Mouse (Mus musculus) inflammation-experienced regulatory T-cells, adult 16 weeks (primary cell): ENCODE data around the gene Ino80b. TPM values are rescaled to one million over a fixed set of nuclear protein-coding genes. Genes with fewer than 3 reads are reported as not detected.

Experiments
- polyA plus RNA-seq: library from polyadenylated mRNA; unstranded; fragments of 100-300 nt; shearing (Covaris generic); gene quantifications from one replicate; pipeline ENCODE4 v1.2.1, GENCODE M21; 2017

Gene Ino80b
- polyA plus RNA-seq = 9.8 TPM

DNA sequence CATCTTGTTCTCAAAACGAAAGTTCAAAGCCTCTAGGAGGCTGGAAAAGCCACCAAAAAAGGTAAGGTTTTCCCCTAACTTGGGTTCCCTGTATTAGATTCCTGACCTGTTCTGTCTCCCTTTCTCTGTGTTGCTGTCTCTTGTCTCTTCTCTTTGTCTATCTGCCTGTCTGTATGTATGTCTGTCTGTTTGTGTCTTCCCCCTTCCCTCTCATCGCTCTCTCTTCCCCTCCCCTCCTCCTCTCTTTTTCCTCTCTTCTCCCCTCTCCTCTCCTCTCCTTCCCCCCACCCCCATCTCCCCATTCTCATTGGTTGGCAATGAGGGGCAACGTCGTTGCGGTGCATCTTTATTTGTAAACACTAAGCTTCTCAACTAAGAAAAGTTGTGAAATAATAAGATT lies at the start of gene Ino80b:
Gene Ino80b (minus strand): TSS at position 101 of the 400 bp plus-strand sequence.

DNA sequence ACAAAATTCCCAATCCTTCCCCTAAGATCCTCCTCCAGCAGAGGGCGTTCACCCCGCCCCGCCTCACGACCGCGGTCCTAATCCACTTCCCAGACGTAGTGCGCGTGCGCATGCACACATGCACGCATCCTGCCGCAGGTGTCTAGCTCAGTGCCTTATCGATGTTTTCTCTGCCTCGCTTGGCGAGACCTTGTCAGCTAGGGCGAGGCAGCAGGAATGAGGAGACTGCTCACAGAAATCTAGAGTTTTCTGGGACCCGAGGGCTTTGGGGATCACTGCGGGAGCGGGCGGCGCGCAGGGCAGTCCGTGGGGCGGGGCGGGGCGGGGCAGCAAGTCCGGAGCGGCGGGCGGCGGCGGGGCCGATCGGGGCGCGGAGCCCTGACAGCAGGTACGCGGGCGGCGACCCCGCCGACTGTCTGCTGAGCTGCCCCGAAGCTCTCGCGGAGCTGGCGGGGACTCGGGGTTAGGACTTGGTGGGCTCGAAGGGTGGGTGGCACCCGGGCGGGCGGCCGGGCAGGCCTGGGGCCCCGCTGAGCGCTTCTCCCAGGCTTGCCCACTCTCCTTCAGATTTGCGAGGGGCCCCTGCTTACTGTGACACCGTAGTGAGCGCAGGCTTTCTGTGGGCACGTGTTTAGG lies 40.5 kb upstream of the Ino80b start, which contains the start of gene Dctn1:
Gene Dctn1 (plus strand): TSS at position 314 of the 636 bp plus-strand sequence.

DNA sequence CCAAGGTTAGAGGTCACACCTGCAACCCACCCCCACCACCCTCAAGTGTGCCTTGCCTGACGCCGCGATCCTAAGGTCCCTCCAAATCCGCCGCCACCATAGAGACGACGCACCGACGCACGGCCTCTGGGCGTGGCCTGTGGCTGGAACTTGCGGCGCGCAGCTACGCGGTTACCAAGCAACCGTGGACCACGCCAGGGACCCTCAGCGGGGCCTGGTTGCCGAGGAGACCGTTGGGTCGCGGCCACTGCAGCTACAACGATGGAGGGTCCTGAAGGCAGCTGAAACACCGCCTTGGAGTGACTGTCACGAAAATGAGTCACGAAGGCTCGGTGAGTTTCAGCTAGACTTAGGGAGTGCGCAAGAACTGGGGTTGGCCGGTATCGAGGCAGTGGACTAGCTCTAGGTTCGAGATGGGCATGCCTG lies 31.0 kb upstream of the Ino80b start, which contains the start of the genes Wdr54 and 1700003E16Rik:
Gene Wdr54 (minus strand): TSS at position 139 of the 426 bp plus-strand sequence.
Gene 1700003E16Rik (plus strand): TSS at position 146 of the 426 bp plus-strand sequence.

DNA sequence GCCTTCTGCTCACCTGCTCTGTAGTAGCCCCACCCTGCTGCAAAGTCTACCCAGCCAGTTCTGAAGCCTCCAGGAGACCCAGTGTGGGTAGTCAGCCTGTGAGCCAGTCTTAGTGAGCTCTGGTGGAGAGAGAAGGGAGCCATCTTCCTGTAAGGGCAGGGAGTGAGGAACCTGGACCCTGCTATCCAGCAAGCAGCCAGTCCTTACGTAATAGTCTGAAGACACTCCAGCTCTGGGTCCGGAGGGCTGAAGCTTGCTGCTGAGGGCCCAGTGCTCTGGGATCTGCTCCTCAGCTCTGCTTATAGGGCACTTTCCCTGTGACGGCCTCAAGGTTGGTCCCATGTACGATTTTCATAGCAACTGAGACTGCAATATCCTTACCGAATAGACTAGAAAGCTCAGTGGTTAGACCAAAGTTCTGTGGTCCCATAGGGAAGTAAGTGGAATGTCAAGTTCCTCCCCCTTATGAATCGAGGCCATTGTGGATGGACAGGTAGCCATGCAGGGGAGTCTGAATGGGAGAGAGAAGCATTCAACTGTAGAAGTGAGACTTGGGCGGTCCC lies 9.8 kb upstream of the Ino80b start, which contains the start of gene Rtkn:
Gene Rtkn (plus strand): TSS at position 513 of the 563 bp plus-strand sequence.

DNA sequence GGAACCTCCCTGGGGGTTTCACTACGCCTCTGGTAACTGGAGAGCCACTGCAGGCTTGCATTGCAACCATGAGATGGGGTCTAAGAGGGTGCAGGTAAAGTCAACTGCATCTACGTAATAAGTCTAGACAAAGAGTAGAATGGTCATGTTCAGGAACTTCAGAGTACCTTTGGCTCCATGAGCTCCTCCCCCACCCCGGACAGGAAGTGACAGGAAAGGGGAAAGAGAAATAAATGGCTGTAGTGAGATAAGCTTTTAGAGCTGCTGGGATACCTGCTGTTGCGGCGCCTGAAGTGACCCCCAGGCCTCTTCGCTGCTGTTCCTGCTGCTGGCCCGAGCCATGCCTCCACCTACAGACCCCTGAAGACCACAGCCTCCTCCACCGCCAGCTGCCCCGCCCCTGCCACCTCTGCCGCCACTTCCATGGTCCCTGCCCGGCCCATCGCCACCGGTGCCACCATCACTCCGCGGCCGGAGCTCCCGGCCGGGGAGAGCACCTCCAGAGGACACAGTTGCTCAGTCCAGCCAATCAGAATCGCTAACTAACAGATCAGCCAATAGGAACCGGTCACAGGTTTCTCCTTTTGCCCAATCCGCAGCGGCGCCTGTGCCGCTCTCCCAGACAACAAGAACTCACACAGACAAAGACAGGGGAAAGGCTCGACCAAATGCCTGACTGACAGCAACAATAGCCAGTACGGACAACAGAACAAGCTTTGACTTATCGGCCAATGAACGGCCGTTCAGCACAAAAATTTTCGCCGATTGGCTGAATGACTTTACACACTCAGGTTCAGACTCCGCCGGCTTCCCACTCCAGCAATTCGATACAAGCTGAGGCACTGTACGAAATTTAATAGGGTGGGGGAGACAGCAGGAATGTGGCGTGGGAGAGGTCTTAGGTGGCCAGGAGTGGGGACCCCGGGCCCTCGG lies 4.0 kb downstream of the Ino80b start, which contains the start of gene Wbp1:
Gene Wbp1 (minus strand): TSS at position 630 of the 933 bp plus-strand sequence.

DNA sequence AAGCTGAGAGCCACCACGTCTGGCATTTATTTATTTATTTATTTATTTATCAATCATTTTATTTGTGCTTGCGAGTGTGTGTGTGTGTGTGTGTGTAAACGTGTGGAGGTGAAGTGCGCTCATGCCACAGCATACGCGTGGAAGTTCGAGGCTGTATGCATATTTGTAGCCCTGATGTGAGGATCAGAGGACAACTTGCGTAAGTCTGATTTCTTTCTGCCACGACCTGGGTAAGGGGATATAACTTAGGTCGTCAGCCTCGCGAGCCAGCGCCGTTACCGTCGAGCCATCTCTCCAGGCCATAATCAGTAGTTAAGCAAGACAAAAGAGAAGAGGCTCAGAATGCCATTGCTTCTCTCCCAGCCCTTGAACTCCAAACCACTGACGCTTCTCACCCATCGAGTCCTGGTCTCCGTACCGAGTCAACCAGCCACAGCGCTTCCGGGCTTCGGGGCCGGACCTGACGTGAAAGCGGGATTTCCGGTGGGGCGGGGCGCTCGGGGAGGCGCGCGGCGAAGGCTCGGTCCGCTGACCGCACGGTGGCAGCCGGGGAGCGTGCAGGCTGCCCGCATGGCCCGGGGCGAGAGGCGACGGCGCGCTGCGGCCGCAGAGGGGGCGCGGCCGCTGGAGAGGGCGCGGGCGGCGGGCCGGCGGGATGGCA lies 10.1 kb downstream of the Ino80b start, which contains the start of gene Mogs:
Gene Mogs (plus strand): TSS at position 486 of the 661 bp plus-strand sequence.

DNA sequence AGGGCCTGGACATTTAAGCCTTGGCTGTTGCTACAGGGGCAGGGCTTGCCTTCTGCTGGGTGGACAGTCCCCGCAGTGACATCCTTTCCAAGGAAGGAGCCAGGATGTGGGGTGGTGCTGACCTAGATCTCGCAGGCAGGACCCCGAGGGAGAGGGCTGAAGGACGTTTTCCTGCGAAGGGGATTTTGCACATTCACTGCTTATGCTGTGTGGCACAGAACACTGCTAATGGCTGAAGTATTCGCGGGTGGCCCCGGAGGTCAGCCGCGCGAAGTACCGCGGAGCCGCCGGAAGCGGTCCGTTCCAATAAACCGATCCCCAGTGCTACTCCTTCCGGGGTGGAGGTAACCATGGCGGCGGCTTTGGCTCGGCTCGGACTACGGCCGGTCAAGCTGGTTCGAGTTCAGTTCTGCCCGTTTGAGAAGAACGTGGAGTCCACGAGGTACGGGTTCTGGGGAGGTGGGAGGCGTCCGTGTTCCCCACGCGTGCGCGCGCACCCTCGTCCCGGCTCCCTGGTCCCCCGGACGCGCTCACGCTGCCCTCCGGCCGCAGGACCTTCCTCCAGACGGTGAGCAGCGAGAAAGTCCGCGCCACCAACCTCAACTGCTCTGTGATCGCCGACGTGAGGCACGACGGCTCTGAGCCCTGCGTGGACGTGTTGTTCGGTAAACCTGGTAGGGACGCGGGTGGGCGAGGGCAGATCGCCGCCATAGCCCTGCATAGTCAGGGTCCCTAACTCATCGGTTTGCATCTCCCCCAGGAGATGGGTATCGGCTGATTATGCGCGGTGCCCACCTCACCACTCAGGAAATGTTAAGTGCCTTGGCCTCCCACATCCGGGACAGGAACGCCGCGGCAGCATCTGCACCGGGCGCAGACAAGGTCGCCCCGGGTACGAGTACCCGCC lies 16.2 kb downstream of the Ino80b start, which contains the start of gene Mrpl53:
Gene Mrpl53 (plus strand): TSS at position 279 of the 907 bp plus-strand sequence.

DNA sequence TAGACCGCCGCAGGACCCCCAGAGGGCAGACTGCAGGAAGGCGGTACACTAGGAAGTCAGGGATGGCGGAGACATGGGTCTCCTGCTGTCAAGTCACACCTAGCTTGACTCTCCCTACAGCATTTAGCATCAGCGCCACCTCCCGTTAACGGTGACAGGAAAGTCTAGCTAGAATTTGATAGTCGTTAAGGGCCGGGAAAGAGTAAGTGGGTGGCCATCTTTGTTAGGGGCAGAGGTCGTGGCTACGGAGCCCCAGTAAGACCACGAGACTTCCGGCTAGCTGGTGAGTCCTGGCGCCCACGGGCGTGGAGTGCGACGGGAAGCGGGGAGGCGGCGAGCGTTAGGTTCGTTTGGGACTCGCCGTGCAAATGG lies 23.9 kb downstream of the Ino80b start, which contains the start of the genes Ccdc142 and Gm42688:
Gene Ccdc142 (plus strand): TSS at position 286 of the 372 bp plus-strand sequence.
Gene Gm42688 (plus strand): TSS at position 302 of the 372 bp plus-strand sequence.

DNA sequence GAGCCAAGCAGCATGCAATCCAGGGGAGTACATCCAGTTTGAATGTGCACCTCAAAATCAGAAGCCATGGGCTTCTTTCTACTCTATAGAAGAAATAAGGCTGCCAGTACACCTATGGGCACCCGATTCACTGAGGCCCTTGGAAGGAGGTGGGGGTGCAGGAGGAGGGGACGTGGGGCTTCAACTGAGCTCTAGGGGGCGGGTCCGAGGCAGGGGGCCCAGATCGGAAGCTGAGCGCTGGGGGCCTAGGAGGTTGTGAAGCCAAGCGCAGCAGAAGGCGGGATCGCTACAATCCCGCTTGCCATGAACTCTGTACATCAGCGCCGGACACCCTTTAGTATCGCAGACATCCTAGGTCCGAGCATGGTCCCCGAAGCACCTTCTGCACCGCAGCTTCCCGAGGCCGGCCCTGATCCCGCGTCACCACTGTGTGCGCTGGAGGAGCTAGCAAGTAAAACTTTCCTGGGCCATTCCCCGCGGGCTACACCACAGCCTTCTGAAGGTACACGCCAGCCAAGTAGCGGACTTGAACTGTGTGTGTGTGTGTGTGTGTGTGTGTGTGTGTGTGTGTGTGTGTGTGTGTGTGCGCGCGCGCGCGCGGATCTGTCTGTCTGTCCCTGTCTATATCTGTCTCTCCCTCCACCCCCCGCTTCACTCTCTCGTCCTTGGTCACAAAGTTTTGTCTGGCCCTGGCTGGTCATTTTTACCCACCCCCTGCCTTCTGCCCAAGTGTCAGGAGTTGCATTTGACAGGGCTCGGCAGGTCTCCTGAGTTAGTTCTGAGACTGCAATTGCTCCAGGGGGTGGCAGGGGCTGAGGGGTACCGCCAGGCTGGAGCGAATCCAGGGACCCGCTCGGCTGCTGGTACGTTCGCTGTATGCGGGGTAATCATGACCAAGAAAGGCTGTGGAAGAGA lies 38.9 kb downstream of the Ino80b start, which contains the start of gene Lbx2:
Gene Lbx2 (plus strand): TSS at position 247 of the 915 bp plus-strand sequence.

DNA sequence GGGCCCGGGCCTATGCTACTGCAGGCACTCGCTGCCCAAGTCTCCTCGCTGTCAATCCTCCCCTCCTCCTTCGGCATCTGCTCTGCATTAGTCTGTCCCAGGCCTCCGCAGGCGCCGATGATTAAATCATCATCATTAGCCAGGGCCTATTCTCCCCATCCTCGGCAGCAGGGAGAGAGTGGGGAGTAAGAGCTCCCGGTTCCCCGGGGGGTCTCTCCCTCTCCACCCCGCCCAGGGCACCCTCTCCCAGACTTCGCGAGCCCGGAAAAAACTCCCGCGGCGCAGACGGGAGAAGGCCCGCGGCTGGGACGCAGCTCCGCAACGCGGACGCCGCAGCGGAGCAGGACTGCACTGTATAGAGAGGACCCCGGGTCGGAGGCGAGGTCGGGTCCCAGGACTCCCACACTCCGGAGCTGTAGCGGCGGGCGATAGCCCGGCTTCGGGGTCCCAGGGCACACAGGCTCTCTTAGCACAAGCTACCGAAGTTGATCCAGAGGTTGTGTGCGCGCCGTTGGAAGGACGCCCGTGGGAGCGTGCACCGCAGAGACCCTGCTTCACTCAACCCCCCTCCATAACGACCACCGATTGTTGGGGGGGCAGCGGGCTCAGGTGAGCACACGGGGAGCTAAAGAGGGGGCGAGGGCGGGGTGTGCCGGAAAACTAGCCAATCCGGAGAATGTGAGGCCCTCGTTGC lies 47.5 kb downstream of the Ino80b start, which contains the start of gene Pcgf1:
Gene Pcgf1 (plus strand): TSS at position 240 of the 694 bp plus-strand sequence.

Other genes starting within 250 kb of the Ino80b start
- 5.4 TPM for gene Sema4f, start 185.7 kb downstream of the Ino80b start, polyA plus RNA-seq
- gene M1ap, start 178.5 kb downstream of the Ino80b start, polyA plus RNA-seq = 1.6 TPM
- gene Dok1, start 92.0 kb downstream of the Ino80b start, polyA plus RNA-seq = 66.4 TPM
- gene Loxl3, start 91.3 kb downstream of the Ino80b start, polyA plus RNA-seq = 0.29 TPM
- gene Aup1, start 70.9 kb downstream of the Ino80b start, polyA plus RNA-seq = 590 TPM
- gene Htra2, start 70.2 kb downstream of the Ino80b start, polyA plus RNA-seq = 84.3 TPM
- gene Dqx1, start 67.6 kb downstream of the Ino80b start, polyA plus RNA-seq = 6.1 TPM
- not detected for gene Tlx2, start 55.1 kb downstream of the Ino80b start, polyA plus RNA-seq
- 43.4 TPM for gene Pcgf1, start 47.6 kb downstream of the Ino80b start, polyA plus RNA-seq
- not detected for gene Lbx2, start 39.1 kb downstream of the Ino80b start, polyA plus RNA-seq
- 5.7 TPM for gene Ccdc142, start 23.8 kb downstream of the Ino80b start, polyA plus RNA-seq
- 9.1 TPM for gene Gm42688, start 23.8 kb downstream of the Ino80b start, polyA plus RNA-seq
- gene Mrpl53, start 16.4 kb downstream of the Ino80b start, polyA plus RNA-seq = 62.5 TPM
- gene Mogs, start 9.9 kb downstream of the Ino80b start, polyA plus RNA-seq = 3.6 TPM
- 85.1 TPM for gene Wbp1, start 3.9 kb downstream of the Ino80b start, polyA plus RNA-seq
- gene Rtkn, start 10.0 kb upstream of the Ino80b start, polyA plus RNA-seq = 0.79 TPM
- gene Wdr54, start 31.0 kb upstream of the Ino80b start, polyA plus RNA-seq = 0.87 TPM
- not detected for gene 1700003E16Rik, start 31.0 kb upstream of the Ino80b start, polyA plus RNA-seq
- 98.4 TPM for gene Dctn1, start 40.5 kb upstream of the Ino80b start, polyA plus RNA-seq
- gene Slc4a5, start 94.4 kb upstream of the Ino80b start, polyA plus RNA-seq = 0.74 TPM
- gene Mthfd2, start 200.5 kb upstream of the Ino80b start, polyA plus RNA-seq = 97.4 TPM
- 144 TPM for gene Mob1a, start 200.6 kb upstream of the Ino80b start, polyA plus RNA-seq
- 62.8 TPM for gene Bola3, start 223.7 kb upstream of the Ino80b start, polyA plus RNA-seq